Mouse (Mus musculus): ENCODE data around the gene Entpd2. TPM values are rescaled to one million over a fixed set of nuclear protein-coding genes. Genes with fewer than 3 reads are reported as not detected.

Gene Entpd2
- polyA plus RNA-seq, 1 experiment = 5.0 TPM

DNA sequence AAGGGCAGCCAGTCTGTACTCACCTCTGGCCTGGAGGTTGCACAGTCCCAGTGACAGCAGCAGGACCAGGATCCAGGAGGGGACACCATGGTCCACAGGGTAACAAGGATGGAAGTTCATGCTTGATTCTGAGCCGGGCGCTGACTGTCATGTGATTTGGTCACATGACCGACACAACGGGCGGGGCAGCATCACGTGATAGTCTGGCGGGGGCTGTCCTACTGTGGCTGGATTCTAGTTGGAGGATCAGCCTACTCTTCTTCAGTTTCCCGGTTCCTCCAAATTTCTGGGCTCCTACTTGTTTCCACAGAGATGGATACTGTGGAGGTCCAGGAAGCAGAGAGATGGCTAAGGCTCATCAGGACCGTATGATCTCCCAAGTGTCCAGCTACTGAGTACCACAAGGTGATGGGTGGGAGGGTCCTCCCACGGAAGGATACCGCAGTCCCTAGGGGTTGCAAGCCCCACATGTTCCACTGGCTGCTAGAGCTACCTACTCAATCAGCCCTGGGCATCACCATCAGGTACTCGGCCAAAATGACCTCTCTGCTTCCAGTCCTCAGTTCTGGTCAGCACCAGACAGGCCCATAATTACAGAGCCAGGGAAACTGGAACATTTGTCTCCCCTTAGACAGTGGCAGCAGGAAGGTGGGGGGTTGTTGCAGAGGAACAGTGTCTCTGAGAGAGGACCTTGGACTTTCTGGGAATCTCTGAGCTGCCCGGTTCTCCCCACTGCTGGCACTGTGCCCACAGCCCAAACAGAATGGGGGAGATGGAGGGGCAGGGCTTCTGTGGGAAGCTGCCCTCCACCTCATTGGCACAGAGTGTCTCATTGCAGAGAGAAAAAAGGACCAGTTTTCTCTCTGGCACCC, 39.2 kb upstream of the Entpd2 start, which contains the start of gene Dpp7:
TSS of gene Dpp7 (minus strand) at position 152 of the 872 bp plus-strand sequence.
- Histone ChIP-seq H3K27me3 (ENCODE audit: control insufficient read depth, insufficient read depth, low read length) (no peaks in the 10 kb centered on the region), H3K36me3 (ENCODE audit: control insufficient read depth, insufficient read depth, low read length) (peaks cover 3% of the 10 kb centered on the region), H3K4me1 (ENCODE audit: control insufficient read depth, insufficient read depth, insufficient read length) (peaks cover 15% of the 10 kb centered on the region; the same call in 1 of the 2 replicates), H3K4me3 (ENCODE audit: extremely low read depth, insufficient read depth, insufficient read length) (peak within 1 kb of the TSS; percentile 66), H3K27ac (ENCODE audit: insufficient read depth, low read length) (no peak within 1 kb of the TSS)
- TF ChIP-seq POLR2A (IDR thresholded peaks at IDR 0.05; ENCODE audit: low read depth, low read length) (no peak), CTCF (IDR thresholded peaks at IDR 0.05; ENCODE audit: extremely low read depth, insufficient read depth, insufficient read length, insufficient replicate concordance) (no peak)
- DNase-seq (ENCODE audit: low read depth in 1 of 2, low spot score in 2 of 2) = peak; percentile 64 to 78
- 8% methylated on average over 13 of the region's 13 CpGs for WGBS

DNA sequence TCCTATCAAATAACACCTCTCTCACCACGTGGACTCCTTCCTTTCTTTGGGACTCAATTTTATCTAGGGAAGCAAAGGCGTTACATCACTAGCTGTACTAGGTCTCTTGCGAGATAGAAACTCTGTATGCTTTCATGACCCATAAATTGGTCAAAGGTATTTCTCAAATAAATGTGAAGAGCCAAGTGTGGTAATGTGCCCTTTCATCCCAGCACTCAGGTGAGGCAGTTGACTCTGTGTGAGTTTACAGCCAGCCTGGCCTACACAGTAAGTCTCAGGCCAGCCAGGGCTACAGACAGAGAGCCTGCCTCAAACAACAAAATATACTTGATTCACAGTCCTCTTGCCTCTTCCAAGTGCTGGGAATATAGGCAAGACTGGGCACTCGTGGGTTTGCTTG, 35.8 kb upstream of the Entpd2 start:
- no peak for DNase-seq (ENCODE audit: low read depth in 1 of 2, low spot score in 2 of 2)
- 81% methylated on average over 4 of the region's 4 CpGs for WGBS

DNA sequence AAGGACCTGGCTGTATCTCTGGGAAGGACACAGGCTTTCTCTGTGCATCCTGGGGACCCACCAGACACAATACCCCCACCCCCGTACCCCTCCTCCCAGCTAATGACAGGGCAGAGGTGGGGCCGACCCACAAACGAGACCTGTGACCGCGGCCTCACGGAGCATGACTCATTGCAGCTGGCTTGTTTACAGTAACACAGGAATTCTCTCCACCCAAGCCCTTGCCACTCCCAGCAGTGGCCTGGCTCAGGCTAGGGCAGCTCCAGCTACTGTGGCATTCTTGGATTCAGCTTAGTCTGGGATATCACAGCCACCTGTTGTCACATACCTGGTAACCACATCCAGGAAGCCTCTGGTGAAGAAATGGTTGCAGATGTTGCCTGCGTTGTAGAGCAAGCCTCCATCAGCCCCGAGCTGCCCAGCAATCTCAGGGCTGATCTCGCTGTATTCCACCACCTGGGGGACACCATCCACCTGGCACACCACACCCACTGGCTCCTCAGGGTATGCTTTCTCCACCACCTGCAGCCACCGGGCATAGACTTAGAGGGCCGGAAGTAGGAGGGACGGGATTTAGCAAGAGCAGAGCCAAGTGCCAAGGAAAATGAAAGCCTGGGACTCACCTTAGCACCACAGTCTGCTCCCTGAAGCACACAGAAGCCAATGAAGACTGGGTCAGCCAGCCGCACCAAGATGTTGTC, 32.0 kb upstream of the Entpd2 start:
- Histone ChIP-seq H3K27ac (ENCODE audit: insufficient read depth, low read length) (no peak overlapping the region), H3K4me1 (ENCODE audit: control insufficient read depth, insufficient read depth, insufficient read length) (peaks cover 5% of the 10 kb centered on the region), H3K27me3 (ENCODE audit: control insufficient read depth, insufficient read depth, low read length) (no peaks in the 10 kb centered on the region), H3K4me3 (ENCODE audit: extremely low read depth, insufficient read depth, insufficient read length) (no peak overlapping the region), H3K36me3 (ENCODE audit: control insufficient read depth, insufficient read depth, low read length) (peaks cover 10% of the 10 kb centered on the region)
- TF ChIP-seq POLR2A (IDR thresholded peaks at IDR 0.05; ENCODE audit: low read depth, low read length) (no peak), CTCF (IDR thresholded peaks at IDR 0.05; ENCODE audit: extremely low read depth, insufficient read depth, insufficient read length, insufficient replicate concordance) (no peak)
- 84% methylated on average over 13 of the region's 13 CpGs for WGBS
- DNase-seq (ENCODE audit: low read depth in 1 of 2, low spot score in 2 of 2) = no peak

More for the DNA sequence above, 35.8 kb upstream of the Entpd2 start:
- H3K4me3 ChIP-seq (ENCODE audit: extremely low read depth, insufficient read depth, insufficient read length) = no peak overlapping the region
- no peak overlapping the region for H3K27ac ChIP-seq (ENCODE audit: insufficient read depth, low read length)
- H3K4me1 ChIP-seq (ENCODE audit: control insufficient read depth, insufficient read depth, insufficient read length) = peaks cover 19% of the 10 kb centered on the region; the same call in 1 of the 2 replicates
- no peaks in the 10 kb centered on the region for H3K27me3 ChIP-seq (ENCODE audit: control insufficient read depth, insufficient read depth, low read length)
- H3K36me3 ChIP-seq (ENCODE audit: control insufficient read depth, insufficient read depth, low read length) = peaks cover 10% of the 10 kb centered on the region
- TF ChIP-seq CTCF (IDR thresholded peaks at IDR 0.05; ENCODE audit: extremely low read depth, insufficient read depth, insufficient read length, insufficient replicate concordance) (no peak), POLR2A (IDR thresholded peaks at IDR 0.05; ENCODE audit: low read depth, low read length) (no peak)

DNA sequence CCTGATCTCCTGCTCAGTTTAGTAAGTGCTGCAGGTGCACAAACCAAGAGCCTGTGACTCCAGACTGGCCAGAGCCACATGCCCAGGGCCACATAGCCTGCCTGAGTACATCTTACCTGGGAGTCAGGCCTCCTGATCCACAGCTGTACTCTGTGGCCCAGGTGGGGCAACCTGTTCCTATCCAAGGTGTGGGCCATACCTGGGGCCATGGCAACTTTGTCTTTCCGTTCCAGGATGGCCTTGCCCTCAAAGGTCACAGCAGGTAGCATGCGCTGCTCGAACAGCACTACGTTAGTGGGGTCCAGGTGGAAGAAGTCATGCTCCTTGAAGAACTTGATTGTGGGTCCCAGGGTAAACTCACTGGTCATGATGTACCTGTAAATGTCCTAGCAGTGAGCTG, 31.4 kb upstream of the Entpd2 start:
- Histone ChIP-seq H3K4me1 (ENCODE audit: control insufficient read depth, insufficient read depth, insufficient read length) (peaks cover 5% of the 10 kb centered on the region), H3K27me3 (ENCODE audit: control insufficient read depth, insufficient read depth, low read length) (no peaks in the 10 kb centered on the region), H3K4me3 (ENCODE audit: extremely low read depth, insufficient read depth, insufficient read length) (0 out of 2 replicates have a peak overlapping the region, but pooled peaks have one; percentile 83), H3K27ac (ENCODE audit: insufficient read depth, low read length) (no peak overlapping the region), H3K36me3 (ENCODE audit: control insufficient read depth, insufficient read depth, low read length) (peaks cover 10% of the 10 kb centered on the region)
- WGBS = 97% methylated on average over 4 of the region's 4 CpGs
- DNase-seq (ENCODE audit: low read depth in 1 of 2, low spot score in 2 of 2) = no peak
- TF ChIP-seq POLR2A (IDR thresholded peaks at IDR 0.05; ENCODE audit: low read depth, low read length) (no peak), CTCF (IDR thresholded peaks at IDR 0.05; ENCODE audit: extremely low read depth, insufficient read depth, insufficient read length, insufficient replicate concordance) (no peak)

GRCm38 (mm10) chr2:25364761-25365090, 30.9 kb upstream of the Entpd2 start:
- no peak for TF ChIP-seq CTCF (IDR thresholded peaks at IDR 0.05; ENCODE audit: extremely low read depth, insufficient read depth, insufficient read length, insufficient replicate concordance)
- TF ChIP-seq POLR2A (IDR thresholded peaks at IDR 0.05; ENCODE audit: low read depth, low read length) = no peak
- 43% methylated on average over 9 of the region's 9 CpGs for WGBS
- peaks cover 10% of the 10 kb centered on the region for H3K36me3 ChIP-seq (ENCODE audit: control insufficient read depth, insufficient read depth, low read length)
- H3K4me1 ChIP-seq (ENCODE audit: control insufficient read depth, insufficient read depth, insufficient read length) = peaks cover 5% of the 10 kb centered on the region
- H3K27me3 ChIP-seq (ENCODE audit: control insufficient read depth, insufficient read depth, low read length) = no peaks in the 10 kb centered on the region
- peak overlapping the region; percentile 83 for H3K4me3 ChIP-seq (ENCODE audit: extremely low read depth, insufficient read depth, insufficient read length)
- H3K27ac ChIP-seq (ENCODE audit: insufficient read depth, low read length) = peak overlapping the region; percentile 87; the same call in 1 of the 2 replicates
- DNase-seq (ENCODE audit: low read depth in 1 of 2, low spot score in 2 of 2) = no peak

GRCm38 (mm10) chr2:25365091-25365761, 30.4 kb upstream of the Entpd2 start, which contains the start of gene Uap1l1:
TSS of gene Uap1l1 (minus strand) at chr2:25365682.
- peak; percentile 37 to 71 for DNase-seq (ENCODE audit: low read depth in 1 of 2, low spot score in 2 of 2)
- under 1% methylated on average over 53 of the region's 54 CpGs for WGBS
- peaks cover 10% of the 10 kb centered on the region for H3K36me3 ChIP-seq (ENCODE audit: control insufficient read depth, insufficient read depth, low read length)
- no peaks in the 10 kb centered on the region for H3K27me3 ChIP-seq (ENCODE audit: control insufficient read depth, insufficient read depth, low read length)
- peaks cover 5% of the 10 kb centered on the region for H3K4me1 ChIP-seq (ENCODE audit: control insufficient read depth, insufficient read depth, insufficient read length)
- H3K27ac ChIP-seq (ENCODE audit: insufficient read depth, low read length) = peak within 1 kb of the TSS; percentile 87
- peak within 1 kb of the TSS; percentile 83 for H3K4me3 ChIP-seq (ENCODE audit: extremely low read depth, insufficient read depth, insufficient read length)
- TF ChIP-seq POLR2A (IDR thresholded peaks at IDR 0.05; ENCODE audit: low read depth, low read length) (peak; percentile 47; the same call in 1 of the 2 replicates), CTCF (IDR thresholded peaks at IDR 0.05; ENCODE audit: extremely low read depth, insufficient read depth, insufficient read length, insufficient replicate concordance) (no peak)

Data from spleen, adult 2 months (tissue).